ENCODE assay signal across 8 mouse cellular contexts in genomic region chr3:53041411-53042239, GRCm38 (mm10). TPM values are rescaled to one million over a fixed set of nuclear protein-coding genes. Genes with fewer than 3 reads are reported as not detected.
DNase-seq lines count a peak whose midpoint lies in the region.

Gene Lhfp, plus strand, starts transcription at chr3:53041528.

- peak within 1 kb of the TSS; percentile 83 for H3K4me3 ChIP-seq in hindbrain, embryonic 10.5 days

- H3K4me1 ChIP-seq in hindbrain, embryonic 10.5 days (replicated peaks), result peaks cover 43% of the 10 kb centered on the region

- H3K9me3 ChIP-seq in hindbrain, embryonic 10.5 days, result no peaks in the 10 kb centered on the region

- 0 out of 2 replicates have a peak, but pooled peaks cover 6% of the 10 kb centered on the region for H3K36me3 ChIP-seq in hindbrain, embryonic 10.5 days

- DNase-seq in T-cell, adult 2 months (ENCODE audit: low spot score), result peak; percentile 18
- DNase-seq in cerebellum, adult 9-11 months, result peak; percentile 80
- DNase-seq in frontal cortex, postnatal 14 days (ENCODE audit: low spot score in 2 of 2), result peak; percentile 28 to 52
- peak; percentile 83 for DNase-seq in hindbrain, embryonic 10.5 days (ENCODE audit: low spot score)
- DNase-seq in layer of hippocampus, postnatal 14 days (ENCODE audit: low spot score in 2 of 2), result peak; percentile 48 to 57
- peak; percentile 72 for DNase-seq in lung, postnatal 14 days
- DNase-seq in right cerebral cortex, adult 2 months (ENCODE audit: low spot score in 2 of 2), result peak; percentile 64 to 67
- DNase-seq in spleen, adult 12 weeks (ENCODE audit: low spot score), result no peak

- H3K27ac ChIP-seq in hindbrain, embryonic 10.5 days, result peak within 1 kb of the TSS; percentile 91

- H3K27me3 ChIP-seq in hindbrain, embryonic 10.5 days (ENCODE audit: insufficient read depth, poor library complexity, severe bottlenecking), result peaks cover 33% of the 10 kb centered on the region

- under 1% methylated on average over 58 of the region's 58 CpGs for WGBS in hindbrain, embryonic 10.5 days

RNA-seq across cellular contexts. Expression of gene Lhfp, which starts in this region (rescaled TPM):
- 51.6 and 57.0 TPM in 2 replicates for polyA plus RNA-seq in hindbrain, embryonic 10.5 days (2016; fragmentation: Nextera tagmentation; extraction: Ambion mirVana)
- 10 to 100 TPM; 20.5 to 28.1 TPM for total RNA-seq in layer of hippocampus, postnatal 14 days (2021)
